Mouse (Mus musculus) C2C12 (cell line): ENCODE data around the gene Sult6b2.

Source experiments
- CEBPB ChIP-seq: IDR thresholded peaks from one replicate; pipeline ENCODE4 v1.6.1; 2011; ENCODE audit warnings: low read depth, mild to moderate bottlenecking, control low read depth, moderate library complexity
- CTCF ChIP-seq: IDR thresholded peaks from one replicate; pipeline ENCODE4 v1.5.1; 2011; ENCODE audit not compliant: control insufficient read depth, insufficient read depth, insufficient read length
- FOSL1 ChIP-seq: IDR thresholded peaks from one replicate; pipeline ENCODE4 v1.8.0; 2011; ENCODE audit warnings: mild to moderate bottlenecking, low read length; ENCODE audit not compliant: poor library complexity, insufficient read depth, severe bottlenecking
- MAX ChIP-seq: IDR thresholded peaks from one replicate; pipeline ENCODE4 v1.6.1; 2011; ENCODE audit warnings: mild to moderate bottlenecking, control low read depth
- MYOD1 ChIP-seq: IDR thresholded peaks from one replicate; pipeline ENCODE4 v1.6.1; 2011; ENCODE audit warnings: low read depth; ENCODE audit not compliant: control insufficient read depth, insufficient read length
- MYOG ChIP-seq: IDR thresholded peaks from one replicate; pipeline ENCODE4 v1.6.1; 2011; ENCODE audit not compliant: control insufficient read depth, insufficient read length; ENCODE audit errors: extremely low read depth
- USF1 ChIP-seq: IDR thresholded peaks from one replicate; pipeline ENCODE4 v1.6.1; 2011; ENCODE audit warnings: low read depth, mild to moderate bottlenecking, control low read depth, moderate library complexity

DNA sequence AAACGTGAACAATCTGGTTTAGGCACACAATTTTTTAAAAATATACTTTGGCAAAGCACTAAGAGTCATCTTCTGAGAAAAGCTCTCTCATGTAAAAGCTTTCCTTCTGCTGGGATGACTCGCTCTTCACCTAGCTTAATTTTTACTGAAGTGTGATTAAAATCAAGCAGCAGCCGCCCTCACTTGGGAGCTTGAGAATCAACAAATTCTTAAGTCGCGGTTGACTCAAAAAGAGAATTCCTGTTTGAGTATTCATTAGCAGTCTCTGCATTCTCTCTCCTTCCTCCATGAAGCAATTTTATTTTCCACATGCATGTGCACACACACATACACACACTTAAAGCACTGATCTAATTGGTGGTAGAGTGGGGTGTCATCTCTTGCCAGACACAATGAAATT is 21.1 kb upstream of the Sult6b2 start:
- no peak for TF ChIP-seq MYOD1
- TF ChIP-seq CTCF: no peak
- no peak for TF ChIP-seq USF1
- TF ChIP-seq MAX: no peak
- TF ChIP-seq MYOG: no peak
- no peak for TF ChIP-seq FOSL1
- TF ChIP-seq CEBPB: no peak
